Mouse (Mus musculus) intestine, postnatal 0 days (tissue): ENCODE measurements around the gene Usp21. TPM values are rescaled to one million over a fixed set of nuclear protein-coding genes. Genes with fewer than 3 reads are reported as not detected.

Experiments
- ATAC-seq: fragments of 200-750 bp; cut with Nextera tagmentation; 2 replicates; pipeline ENCODE4 v1.8.0; 2017; ENCODE audit warnings: mild to moderate bottlenecking, moderate TSS enrichment, moderate library complexity
- H3K27ac ChIP-seq: fragments of 300-500 bp; sonication (generic); 2 replicates; pipeline ENCODE4 v1.5.1; 2014; ENCODE audit warnings: mild to moderate bottlenecking, low read depth, low read length, moderate library complexity
- H3K27me3 ChIP-seq: fragments of 300-500 bp; sonication (generic); replicated peaks from 2 replicates; pipeline ENCODE4 v1.6.1; 2014; ENCODE audit warnings: low read length, mixed read lengths; ENCODE audit not compliant: control insufficient read depth, insufficient read depth
- H3K36me3 ChIP-seq: fragments of 300-500 bp; sonication (generic); 2 replicates; pipeline ENCODE4 v1.6.1; 2014; ENCODE audit warnings: mild to moderate bottlenecking, moderate library complexity; ENCODE audit not compliant: control insufficient read depth, insufficient read depth
- H3K4me1 ChIP-seq: fragments of 300-500 bp; sonication (generic); replicated peaks from 2 replicates; pipeline ENCODE4 v1.6.1; 2014; ENCODE audit warnings: antibody characterized with exemption, low read length, mixed read lengths; ENCODE audit not compliant: control insufficient read depth, insufficient read depth
- H3K4me2 ChIP-seq: fragments of 300-500 bp; sonication (generic); replicated peaks from 2 replicates; pipeline ENCODE4 v1.6.1; 2014; ENCODE audit warnings: low read depth, mild to moderate bottlenecking, moderate library complexity
- H3K4me3 ChIP-seq: fragments of 300-500 bp; sonication (generic); 2 replicates; pipeline ENCODE4 v1.5.1; 2014; ENCODE audit warnings: low read depth, low read length
- H3K9ac ChIP-seq: fragments of 300-500 bp; sonication (generic); 2 replicates; pipeline ENCODE4 v1.6.1; 2014; ENCODE audit warnings: mild to moderate bottlenecking, low read depth, low read length
- H3K9me3 ChIP-seq: fragments of 300-500 bp; sonication (generic); 2 replicates; pipeline ENCODE4 v1.6.1; 2016; ENCODE audit warnings: mixed run types; ENCODE audit not compliant: control insufficient read depth
- CTCF ChIP-seq: sonication (generic); IDR thresholded peaks from 2 replicates; pipeline ENCODE4 v1.5.1; 2016; ENCODE audit warnings: low read depth, mild to moderate bottlenecking, control low read depth, antibody characterized with exemption, moderate library complexity
- WGBS: fragments of 180-500 bp; shearing (Covaris S2); extraction: QIAGEN DNeasy Blood & Tissue Kit; methylation state at CpG from one replicate; pipeline ENCODE4 v1.1.7; 2014; 5-methylcytosine and 5-hydroxymethylcytosine counted together
- polyA plus RNA-seq: library from polyadenylated mRNA; unstranded; fragments of >200 nt; fragmentation: Nextera tagmentation; extraction: Ambion mirVana; gene quantifications from 2 replicates; pipeline ENCODE4 v1.2.1, GENCODE M21; 2015

Usp21 gene
- polyA plus RNA-seq, 1 experiment from 2014 or later: 20.4 TPM

GRCm38 (mm10) chr1:171281528-171281923 lies 6.3 kb downstream of the Usp21 start:
- peak; percentile 61 for ATAC-seq
- no peaks in the 10 kb centered on the region for H3K4me1 ChIP-seq
- peak overlapping the region; percentile 69 for H3K9ac ChIP-seq
- H3K4me3 ChIP-seq: peak overlapping the region; percentile 60
- 0% methylated on average over 10 of the region's 10 CpGs for WGBS
- no peaks in the 10 kb centered on the region for H3K9me3 ChIP-seq
- H3K4me2 ChIP-seq: peak overlapping the region; percentile 87
- peak; percentile 84 for TF ChIP-seq CTCF
- H3K36me3 ChIP-seq: peaks cover 59% of the 10 kb centered on the region
- no peaks in the 10 kb centered on the region for H3K27me3 ChIP-seq
- peak overlapping the region; percentile 89 for H3K27ac ChIP-seq

GRCm38 (mm10) chr1:171280916-171281527 lies 6.8 kb downstream of the Usp21 start, which contains the start of gene Ppox:
Gene Ppox, minus strand, starts transcription at chr1:171281186.
- no peaks in the 10 kb centered on the region for H3K4me1 ChIP-seq
- H3K9ac ChIP-seq: peak within 1 kb of the TSS; percentile 69
- TF ChIP-seq CTCF: 0 out of 2 replicates have a peak, but pooled peaks have one; percentile 13
- peak within 1 kb of the TSS; percentile 60 for H3K4me3 ChIP-seq
- no peaks in the 10 kb centered on the region for H3K27me3 ChIP-seq
- no peaks in the 10 kb centered on the region for H3K9me3 ChIP-seq
- H3K36me3 ChIP-seq: peaks cover 59% of the 10 kb centered on the region
- H3K27ac ChIP-seq: peak within 1 kb of the TSS; percentile 89
- peak within 1 kb of the TSS; percentile 87 for H3K4me2 ChIP-seq
- WGBS: under 1% methylated on average over 26 of the region's 26 CpGs
- ATAC-seq: peak; percentile 97

- H3K27me3 ChIP-seq: no peaks in the 10 kb centered on the region
- H3K9me3 ChIP-seq: no peaks in the 10 kb centered on the region
- H3K4me1 ChIP-seq: no peaks in the 10 kb centered on the region
- no peak for TF ChIP-seq CTCF
- H3K4me3 ChIP-seq: peak overlapping the region; percentile 60
- peaks cover 59% of the 10 kb centered on the region for H3K36me3 ChIP-seq
- no peak overlapping the region; the same call in 1 of the 2 replicates for H3K27ac ChIP-seq
- peak overlapping the region; percentile 87 for H3K4me2 ChIP-seq
- under 1% methylated on average over 25 of the region's 25 CpGs for WGBS
- ATAC-seq: peak; percentile 23; the same call in 1 of the 2 replicates
- peak overlapping the region; percentile 58 for H3K9ac ChIP-seq
These were observed 7.4 kb downstream of the Usp21 start for GRCm38 (mm10) chr1:171280250-171280915.

GRCm38 (mm10) chr1:171279721-171280120 lies 8.1 kb downstream of the Usp21 start:
- no peak for ATAC-seq
- peaks cover 59% of the 10 kb centered on the region for H3K36me3 ChIP-seq
- WGBS: 77% methylated on average over 5 of the region's 5 CpGs

GRCm38 (mm10) chr1:171279012-171279705 lies 8.6 kb downstream of the Usp21 start:
- TF ChIP-seq CTCF: no peak
- Histone ChIP-seq H3K4me2 (no peak overlapping the region), H3K9ac (no peak overlapping the region), H3K27me3 (no peaks in the 10 kb centered on the region), H3K4me1 (no peaks in the 10 kb centered on the region), H3K4me3 (no peak overlapping the region), H3K9me3 (no peaks in the 10 kb centered on the region), H3K36me3 (peaks cover 61% of the 10 kb centered on the region), H3K27ac (no peak overlapping the region)
- WGBS: 88% methylated on average over 14 of the region's 14 CpGs
- no peak for ATAC-seq

More at GRCm38 (mm10) chr1:171279721-171280120, 8.1 kb downstream of the Usp21 start:
- H3K4me2 ChIP-seq: peak overlapping the region; percentile 87
- H3K9me3 ChIP-seq: no peaks in the 10 kb centered on the region
- H3K27me3 ChIP-seq: no peaks in the 10 kb centered on the region
- H3K27ac ChIP-seq: no peak overlapping the region
- H3K9ac ChIP-seq: peak overlapping the region; percentile 58; the same call in 1 of the 2 replicates
- no peaks in the 10 kb centered on the region for H3K4me1 ChIP-seq
- no peak overlapping the region for H3K4me3 ChIP-seq
- no peak for TF ChIP-seq CTCF

- Histone ChIP-seq H3K27me3 (no peaks in the 10 kb centered on the region), H3K9ac (no peak overlapping the region), H3K27ac (no peak overlapping the region), H3K4me1 (no peaks in the 10 kb centered on the region), H3K4me3 (no peak overlapping the region), H3K9me3 (no peaks in the 10 kb centered on the region), H3K4me2 (no peak overlapping the region), H3K36me3 (peaks cover 64% of the 10 kb centered on the region)
- WGBS: 95% methylated on average over 8 of the region's 8 CpGs
- no peak for TF ChIP-seq CTCF
- no peak for ATAC-seq
These were observed 9.4 kb downstream of the Usp21 start for GRCm38 (mm10) chr1:171278436-171278835.
